Mouse (Mus musculus): Measurements from ENCODE around the gene Gm20721. TPM values are rescaled to one million over a fixed set of nuclear protein-coding genes. Genes with fewer than 3 reads are reported as not detected.

The Gm20721 gene
- polyA plus RNA-seq, 1 experiment = 2.9 TPM

- TF ChIP-seq MYOG (IDR thresholded peaks at IDR 0.05; ENCODE audit: control insufficient read depth, extremely low read depth, insufficient read length) (no peak), FOSL1 (IDR thresholded peaks at IDR 0.05; ENCODE audit: insufficient read depth, low read length, poor library complexity, severe bottlenecking) (no peak), CTCF (IDR thresholded peaks at IDR 0.05; ENCODE audit: control insufficient read depth, insufficient read depth, insufficient read length) (no peak), USF1 (IDR thresholded peaks at IDR 0.05; ENCODE audit: low read depth) (no peak), MYOD1 (IDR thresholded peaks at IDR 0.05; ENCODE audit: control insufficient read depth, insufficient read length, low read depth) (no peak), MAX (IDR thresholded peaks at IDR 0.05) (no peak)
- H3K36me3 ChIP-seq (ENCODE audit: control insufficient read depth, insufficient read depth) = peaks cover 9% of the 10 kb centered on the region
- H3K27me3 ChIP-seq (ENCODE audit: control insufficient read depth, insufficient read depth, insufficient read length) = peaks cover 3% of the 10 kb centered on the region
Measured at GRCm38 (mm10) chr2:174285921-174286470, 60.5 kb downstream of the Gm20721 start.

GRCm38 (mm10) chr2:174284807-174285457 lies 61.6 kb downstream of the Gm20721 start:
- no peak for TF ChIP-seq MYOD1 (IDR thresholded peaks at IDR 0.05; ENCODE audit: control insufficient read depth, insufficient read length, low read depth)
- no peak for TF ChIP-seq MAX (IDR thresholded peaks at IDR 0.05)
- no peak for TF ChIP-seq CTCF (IDR thresholded peaks at IDR 0.05; ENCODE audit: control insufficient read depth, insufficient read depth, insufficient read length)
- no peak for TF ChIP-seq CEBPB (IDR thresholded peaks at IDR 0.05; ENCODE audit: low read depth)
- TF ChIP-seq MYOG (IDR thresholded peaks at IDR 0.05; ENCODE audit: control insufficient read depth, extremely low read depth, insufficient read length) = no peak
- TF ChIP-seq FOSL1 (IDR thresholded peaks at IDR 0.05; ENCODE audit: insufficient read depth, low read length, poor library complexity, severe bottlenecking) = no peak
- no peak for TF ChIP-seq USF1 (IDR thresholded peaks at IDR 0.05; ENCODE audit: low read depth)
- Histone ChIP-seq H3K27me3 (ENCODE audit: control insufficient read depth, insufficient read depth, insufficient read length) (peaks cover 3% of the 10 kb centered on the region), H3ac (ENCODE audit: control insufficient read depth, insufficient read length, low read depth) (no peak overlapping the region)

More at GRCm38 (mm10) chr2:174285921-174286470, 60.5 kb downstream of the Gm20721 start:
- Histone ChIP-seq H3K79me2 (ENCODE audit: control insufficient read depth, insufficient read depth) (peaks cover 54% of the 10 kb centered on the region), H3K79me3 (ENCODE audit: low read depth) (peaks cover 34% of the 10 kb centered on the region), H3ac (ENCODE audit: control insufficient read depth, insufficient read length, low read depth) (no peak overlapping the region), H3K4me3 (ENCODE audit: insufficient read depth, poor library complexity, severe bottlenecking) (no peak overlapping the region)

GRCm38 (mm10) chr2:174284011-174284410 lies 62.5 kb downstream of the Gm20721 start, which contains the start of gene Gnas:
Gene Gnas, plus strand, starts transcription at chr2:174284320.
- no peaks in the 10 kb centered on the region for H3K27me3 ChIP-seq (ENCODE audit: control insufficient read depth, insufficient read depth, insufficient read length)
- TF ChIP-seq CTCF (IDR thresholded peaks at IDR 0.05; ENCODE audit: control insufficient read depth, insufficient read depth, insufficient read length) = no peak
- H3K79me3 ChIP-seq (ENCODE audit: low read depth) = peaks cover 16% of the 10 kb centered on the region
- H3ac ChIP-seq (ENCODE audit: control insufficient read depth, insufficient read length, low read depth) = no peak within 1 kb of the TSS
- H3K79me2 ChIP-seq (ENCODE audit: control insufficient read depth, insufficient read depth) = peaks cover 34% of the 10 kb centered on the region
- no peak within 1 kb of the TSS for H3K4me3 ChIP-seq (ENCODE audit: insufficient read depth, poor library complexity, severe bottlenecking)
- peaks cover 9% of the 10 kb centered on the region for H3K36me3 ChIP-seq (ENCODE audit: control insufficient read depth, insufficient read depth)

More at GRCm38 (mm10) chr2:174284807-174285457, 61.6 kb downstream of the Gm20721 start:
- peaks cover 9% of the 10 kb centered on the region for H3K36me3 ChIP-seq (ENCODE audit: control insufficient read depth, insufficient read depth)
- no peak overlapping the region for H3K4me3 ChIP-seq (ENCODE audit: insufficient read depth, poor library complexity, severe bottlenecking)
- peaks cover 43% of the 10 kb centered on the region for H3K79me2 ChIP-seq (ENCODE audit: control insufficient read depth, insufficient read depth)
- peaks cover 24% of the 10 kb centered on the region for H3K79me3 ChIP-seq (ENCODE audit: low read depth)

GRCm38 (mm10) chr2:174283341-174283740 lies 63.2 kb downstream of the Gm20721 start:
- H3K27me3 ChIP-seq (ENCODE audit: control insufficient read depth, insufficient read depth, insufficient read length) = no peaks in the 10 kb centered on the region
- TF ChIP-seq MAX (IDR thresholded peaks at IDR 0.05) = no peak
- H3K79me2 ChIP-seq (ENCODE audit: control insufficient read depth, insufficient read depth) = peaks cover 27% of the 10 kb centered on the region
- H3ac ChIP-seq (ENCODE audit: control insufficient read depth, insufficient read length, low read depth) = no peak overlapping the region
- peaks cover 10% of the 10 kb centered on the region for H3K36me3 ChIP-seq (ENCODE audit: control insufficient read depth, insufficient read depth)
- H3K4me3 ChIP-seq (ENCODE audit: insufficient read depth, poor library complexity, severe bottlenecking) = no peak overlapping the region
- peaks cover 9% of the 10 kb centered on the region for H3K79me3 ChIP-seq (ENCODE audit: low read depth)

Other genes starting within 250 kb of the Gm20721 start
- 50.6 TPM for gene Npepl1, start 236.4 kb downstream of the Gm20721 start, polyA plus RNA-seq (2012; fragmentation: generic; extraction: Trizol)
- 1,078 TPM for gene Gnas, start 62.4 kb downstream of the Gm20721 start, polyA plus RNA-seq (2012; fragmentation: generic; extraction: Trizol)
- 60.0 TPM for gene Nelfcd, start 69.1 kb upstream of the Gm20721 start, polyA plus RNA-seq (2012; fragmentation: generic; extraction: Trizol)
- 188 TPM for gene Ctsz, start 92.3 kb upstream of the Gm20721 start, polyA plus RNA-seq (2012; fragmentation: generic; extraction: Trizol)
- not detected for gene Tubb1, start 104.0 kb upstream of the Gm20721 start, polyA plus RNA-seq (2012; fragmentation: generic; extraction: Trizol)
- gene Atp5e, start 117.4 kb upstream of the Gm20721 start, polyA plus RNA-seq (2012; fragmentation: generic; extraction: Trizol) = 827 TPM
- 90.0 TPM for gene Prelid3b, start 126.4 kb upstream of the Gm20721 start, polyA plus RNA-seq (2012; fragmentation: generic; extraction: Trizol)